ENCODE assay signal across 17 mouse cellular contexts in genomic region chr10:122758346-122758745, GRCm38 (mm10).
A peak's percentile ranks its signal among the peaks of the same experiment; 100 is the strongest.
DNase-seq lines count a peak whose midpoint lies in the region; ATAC-seq and TF ChIP-seq lines count a peak whose summit lies in the region.
"Had no signal": no experiment of that assay in that cellular context is flagged by ENCODE, and none has a peak within 500 bp of the region (broad histone marks: within the 10 kb centered on the region; RNA-seq: fewer than 3 reads in every experiment).

No protein-coding gene starts in this region.

- DNase-seq in spleen, adult 2 months (ENCODE audit: low read depth in 1 of 2, low spot score in 2 of 2): peak in 1 of 2 experiments; percentile 59
- no peak for DNase-seq in spleen, postnatal 4 days (ENCODE audit: low spot score in 2 of 2)
- peak; percentile 36 for DNase-seq in embryonic facial prominence, embryonic 14.5 days (ENCODE audit: low spot score)
- DNase-seq in natural killer cell, adult 2 months (ENCODE audit: low spot score in 2 of 2): peak; percentile 7 to 26
- DNase-seq in adrenal gland, adult 2 months: no peak
- DNase-seq in adrenal gland, postnatal 14 days: no peak
- DNase-seq in embryo, embryonic 10 days (ENCODE audit: low spot score): no peak
- DNase-seq: cerebellum, postnatal 10 days; left cerebral cortex, postnatal 4 days; lung, adult 18-20 months; retina, postnatal 1 day had no signal

- no peak for TF ChIP-seq POLR2A in spleen, adult 2 months (IDR thresholded peaks at IDR 0.05; ENCODE audit: low read depth, low read length)

- no peaks in the 10 kb centered on the region for H3K9me3 ChIP-seq in embryonic facial prominence, embryonic 14.5 days (ENCODE audit: control insufficient read depth, low read length)
- H3K9me3 ChIP-seq: embryonic facial prominence, embryonic 12.5 days; forebrain, embryonic 12.5 days; heart, embryonic 13.5 days; hindbrain, embryonic 15.5 days; neural tube, embryonic 12.5 days had no signal

- H3K36me3 ChIP-seq in spleen, adult 2 months (ENCODE audit: control insufficient read depth, insufficient read depth, low read length): no peaks in the 10 kb centered on the region
- no peaks in the 10 kb centered on the region for H3K36me3 ChIP-seq in embryonic facial prominence, embryonic 14.5 days (ENCODE audit: control insufficient read depth, insufficient read depth, low read length)
- H3K36me3 ChIP-seq: embryonic facial prominence, embryonic 12.5 days; forebrain, embryonic 12.5 days; G1E; heart, embryonic 13.5 days; hindbrain, embryonic 15.5 days; neural tube, embryonic 12.5 days had no signal

- no peak for TF ChIP-seq CTCF in spleen, adult 2 months (IDR thresholded peaks at IDR 0.05; ENCODE audit: extremely low read depth, insufficient read depth, insufficient read length, insufficient replicate concordance)

- peaks cover 4% of the 10 kb centered on the region; the same call in 1 of the 2 replicates for H3K4me1 ChIP-seq in spleen, adult 2 months (ENCODE audit: control insufficient read depth, insufficient read depth, insufficient read length)
- H3K4me1 ChIP-seq in embryonic facial prominence, embryonic 14.5 days (ENCODE audit: control insufficient read depth, insufficient read depth, low read length): peaks cover 17% of the 10 kb centered on the region

- H3K4me2 ChIP-seq in embryonic facial prominence, embryonic 14.5 days (ENCODE audit: low read depth, low read length): no peak overlapping the region
- H3K4me2 ChIP-seq: embryonic facial prominence, embryonic 12.5 days; forebrain, embryonic 12.5 days; heart, embryonic 13.5 days; hindbrain, embryonic 15.5 days; neural tube, embryonic 12.5 days had no signal

- peak; percentile 39; the same call in 1 of the 2 replicates for ATAC-seq in embryonic facial prominence, embryonic 14.5 days (ENCODE audit: low read depth)

- H3K27ac ChIP-seq in spleen, adult 2 months (ENCODE audit: insufficient read depth, low read length): peak overlapping the region; percentile 73
- H3K27ac ChIP-seq in embryonic facial prominence, embryonic 14.5 days (replicated peaks; ENCODE audit: low read depth, low read length): no peak overlapping the region
- H3K27ac ChIP-seq: embryonic facial prominence, embryonic 12.5 days; forebrain, embryonic 12.5 days; heart, embryonic 13.5 days; hindbrain, embryonic 15.5 days; neural tube, embryonic 12.5 days had no signal

- H3K9ac ChIP-seq in embryonic facial prominence, embryonic 14.5 days (ENCODE audit: low read depth, low read length): no peak overlapping the region
- H3K9ac ChIP-seq: embryonic facial prominence, embryonic 12.5 days; forebrain, embryonic 12.5 days; heart, embryonic 13.5 days; hindbrain, embryonic 15.5 days; neural tube, embryonic 12.5 days had no signal

- WGBS in spleen, adult 2 months: 23% methylated on average over 4 of the region's 4 CpGs
- WGBS in embryonic facial prominence, embryonic 14.5 days: 26% methylated on average over 4 of the region's 4 CpGs

- no peak overlapping the region for H3K4me3 ChIP-seq in spleen, adult 2 months (ENCODE audit: extremely low read depth, insufficient read depth, insufficient read length)
- no peak overlapping the region for H3K4me3 ChIP-seq in embryonic facial prominence, embryonic 14.5 days (ENCODE audit: low read depth, low read length)
- H3K4me3 ChIP-seq: embryonic facial prominence, embryonic 12.5 days; forebrain, embryonic 12.5 days; heart, embryonic 13.5 days; hindbrain, embryonic 15.5 days; neural tube, embryonic 12.5 days had no signal

- H3K27me3 ChIP-seq in spleen, adult 2 months (ENCODE audit: control insufficient read depth, insufficient read depth, low read length): no peaks in the 10 kb centered on the region
- H3K27me3 ChIP-seq in embryonic facial prominence, embryonic 14.5 days (replicated peaks; ENCODE audit: control insufficient read depth, insufficient read depth, low read length): no peaks in the 10 kb centered on the region
- H3K27me3 ChIP-seq: embryonic facial prominence, embryonic 12.5 days; forebrain, embryonic 12.5 days; heart, embryonic 13.5 days; hindbrain, embryonic 15.5 days; neural tube, embryonic 12.5 days had no signal

Comparison
In these comparisons a context has a peak if more than half of its experiments do, and no peak if none do; other contexts are left out.
1. DNase-seq: peak in embryonic facial prominence, embryonic 14.5 days (single experiment) and natural killer cell, adult 2 months (2 of 2); none in spleen, postnatal 4 days (0 of 2), adrenal gland, adult 2 months (single experiment), adrenal gland, postnatal 14 days (single experiment) and embryo, embryonic 10 days (single experiment).